Mouse (Mus musculus) natural killer cell, adult 2 months (primary cell): ENCODE data around the gene Cacnb4.

ENCODE experiments used
- DNase-seq, 2 experiments: peaks; one replicate each; pipeline ENCODE4 v3.0.0; 2022; ENCODE audit warnings: low spot score in 2 of 2

Cacnb4 gene

DNA sequence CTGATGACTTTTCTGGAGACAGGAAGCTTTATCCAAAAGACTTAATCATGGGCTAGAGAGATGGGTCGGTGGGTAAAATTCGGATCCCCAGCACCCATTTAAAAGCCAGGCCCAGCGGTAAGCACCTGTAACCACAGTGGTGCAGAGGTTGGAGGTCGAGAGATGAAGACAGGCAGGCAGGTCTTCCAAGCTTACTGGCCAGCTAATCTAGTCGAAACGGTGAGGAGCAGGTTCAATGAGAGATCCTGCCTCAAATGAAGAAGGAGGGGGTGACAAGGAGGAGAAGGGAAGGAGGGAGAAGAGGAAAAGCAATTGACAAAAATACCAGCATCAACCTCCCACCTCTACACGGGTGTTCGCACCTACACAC lies 72.0 kb downstream of the Cacnb4 start:
- DNase-seq, result no peak

DNA sequence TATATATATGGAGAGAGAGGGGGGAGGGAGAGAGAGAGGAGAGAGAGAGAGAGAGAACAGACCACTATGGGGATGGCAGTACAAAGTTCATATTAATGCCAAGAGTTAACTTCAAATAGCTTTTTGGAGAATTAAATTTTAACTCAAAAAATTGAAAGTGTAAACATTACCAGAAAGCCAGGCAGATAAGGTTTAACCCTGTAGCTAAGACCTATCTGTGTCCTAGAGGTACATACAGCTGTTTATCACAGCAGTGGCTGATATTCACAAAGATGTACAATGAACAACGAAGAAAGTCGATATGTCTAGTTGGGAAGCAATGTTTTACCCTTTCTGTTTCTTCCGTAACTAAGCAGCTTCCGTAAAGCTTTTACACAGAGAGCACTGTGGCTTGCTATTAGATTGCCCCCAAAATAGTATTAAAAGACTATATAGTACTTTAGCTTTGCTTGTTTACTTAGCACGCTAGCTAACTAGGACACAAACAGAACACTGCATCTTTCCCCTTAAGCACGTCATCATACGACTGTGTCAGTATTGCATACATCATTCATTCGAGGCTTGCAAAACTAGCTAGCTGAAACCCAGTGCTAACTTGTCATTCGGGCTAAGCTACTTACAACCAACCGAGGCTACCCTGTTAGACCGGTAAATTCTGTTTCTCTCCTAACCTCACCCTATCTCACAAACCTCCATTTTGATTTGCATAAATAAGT lies 72.5 kb downstream of the Cacnb4 start:
- no peak for DNase-seq

DNA sequence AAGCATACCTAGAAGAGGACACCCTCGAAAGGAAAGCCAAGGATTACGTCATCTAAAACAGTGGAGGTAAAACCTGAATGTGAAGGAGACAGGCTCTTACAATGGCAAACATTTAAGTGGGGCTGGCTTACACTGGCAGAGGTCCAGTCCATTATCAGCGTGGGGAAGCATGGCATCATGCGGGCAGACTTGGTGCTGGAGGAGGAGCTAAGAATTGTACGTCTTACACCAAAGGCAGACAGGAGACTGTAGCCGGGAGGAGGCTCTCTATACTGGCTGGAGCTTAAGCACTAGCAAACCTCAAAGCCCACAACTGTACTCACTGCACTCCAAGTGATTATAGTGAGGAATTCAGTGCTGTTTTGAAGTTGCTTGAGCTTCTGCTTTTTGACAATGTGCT lies 73.2 kb downstream of the Cacnb4 start:
- no peak for DNase-seq

DNA sequence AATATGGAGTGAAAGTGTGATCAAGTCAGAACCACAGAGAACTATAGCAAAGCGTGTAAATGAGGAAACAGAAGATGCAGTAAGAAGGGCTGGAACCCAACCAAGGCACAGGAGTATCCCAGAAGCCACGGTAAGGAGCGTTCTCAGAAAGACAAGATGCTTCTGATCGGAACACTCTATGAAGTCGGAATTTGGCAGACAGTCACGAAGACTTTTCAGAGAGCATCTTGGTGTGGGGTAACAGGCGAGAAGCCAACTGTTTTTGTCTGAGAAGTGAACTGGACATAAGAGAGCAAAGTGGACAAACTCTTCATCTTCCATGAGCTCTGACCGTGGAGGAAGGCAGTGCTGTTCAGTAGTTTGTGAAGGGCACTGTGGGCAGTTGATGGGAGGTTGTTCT lies 73.7 kb downstream of the Cacnb4 start:
- DNase-seq, result no peak

DNA sequence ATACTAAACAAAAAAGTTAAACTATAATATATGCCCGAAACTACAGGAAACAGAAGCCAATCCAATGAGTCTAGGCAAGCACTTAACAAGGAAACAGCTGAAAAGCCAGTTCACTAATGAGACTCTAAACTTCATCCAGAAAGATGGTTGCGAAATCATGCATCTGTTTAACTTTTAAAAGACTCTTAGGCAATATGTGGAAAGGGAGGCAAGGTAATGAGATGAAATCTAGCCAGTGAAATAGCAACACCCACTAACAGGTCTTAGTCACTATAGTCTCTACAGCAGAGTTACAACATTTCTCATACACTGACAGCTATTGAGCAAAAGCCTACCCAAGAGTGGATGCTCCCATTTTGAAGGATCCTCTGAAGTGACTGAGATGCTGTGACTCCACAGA lies 74.4 kb downstream of the Cacnb4 start:
- no peak for DNase-seq

DNA sequence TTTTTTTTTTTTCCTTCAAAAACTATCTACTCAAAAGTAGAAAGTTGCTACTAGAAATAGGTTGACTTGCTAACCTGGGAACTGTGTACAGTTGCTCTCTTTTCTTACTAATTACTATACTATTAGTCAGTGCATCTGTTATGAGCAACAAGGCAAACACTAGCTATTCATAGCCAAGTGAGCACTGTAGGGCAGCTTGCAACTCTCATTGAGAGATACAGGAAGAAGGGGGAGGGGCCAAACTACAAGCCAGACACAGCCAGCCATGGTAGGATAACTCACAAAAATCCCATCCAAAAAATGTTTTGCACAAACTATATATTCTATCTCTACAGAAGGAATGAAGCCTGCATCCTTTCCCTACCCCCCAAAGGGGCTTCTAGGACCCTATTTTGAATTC lies 79.1 kb downstream of the Cacnb4 start:
- no peak for DNase-seq

DNA sequence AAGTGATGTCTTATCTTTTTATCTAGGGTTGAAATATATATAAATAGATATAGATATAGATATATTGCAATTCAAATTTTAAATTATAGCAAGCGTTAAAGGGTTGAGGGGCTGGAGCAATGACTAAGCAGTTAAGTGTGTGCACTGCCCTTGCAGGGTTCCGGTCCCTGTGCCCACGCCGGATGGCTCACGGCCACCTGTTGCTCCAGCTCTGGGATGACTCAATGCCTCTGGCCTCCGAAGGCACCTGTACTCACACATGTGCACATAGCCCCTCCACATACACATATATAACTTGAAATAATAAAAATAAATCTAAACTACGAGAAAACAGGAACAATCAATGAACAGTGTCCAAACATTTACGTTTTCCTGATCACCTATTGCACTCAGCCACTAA lies 82.8 kb downstream of the Cacnb4 start:
- DNase-seq, result no peak

DNA sequence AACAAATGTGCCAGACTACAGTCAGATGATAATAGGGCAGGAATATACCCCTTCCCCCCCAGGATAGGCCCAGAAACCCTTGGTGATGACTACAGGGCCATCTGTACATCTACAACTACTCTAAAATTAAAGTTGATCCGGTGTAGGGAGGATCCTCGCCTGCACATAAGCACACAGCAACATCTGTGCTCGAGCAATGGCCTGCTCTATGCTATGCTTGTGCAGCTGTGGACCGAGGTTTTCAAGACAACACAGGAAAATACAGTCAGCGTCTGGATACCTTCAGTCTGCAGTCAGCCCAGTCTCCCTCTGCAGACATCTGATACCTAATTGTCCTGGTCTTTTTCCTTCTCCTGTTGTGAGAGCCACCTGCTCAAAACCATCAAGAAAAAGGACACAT lies 83.4 kb downstream of the Cacnb4 start:
- DNase-seq, result no peak

DNA sequence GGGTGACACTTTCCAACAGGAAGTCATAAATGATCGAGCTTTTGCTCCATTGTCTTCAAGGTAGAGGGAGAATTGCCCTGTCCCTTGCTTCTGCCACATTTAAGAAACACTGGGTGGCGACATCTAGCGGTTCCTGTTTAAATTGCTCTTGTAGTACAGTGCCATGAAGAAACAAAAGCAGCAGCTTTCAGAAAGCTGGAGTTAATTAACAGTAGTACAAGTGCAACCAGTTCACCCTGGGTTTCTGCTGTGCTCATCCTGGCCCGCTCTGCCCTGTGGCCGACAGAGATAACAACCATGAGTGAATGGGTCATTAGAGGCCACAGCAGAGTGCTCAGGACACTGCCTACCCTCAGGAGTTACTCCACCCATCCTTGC lies 85.7 kb downstream of the Cacnb4 start:
- DNase-seq, result peak; percentile 65 to 67

DNA sequence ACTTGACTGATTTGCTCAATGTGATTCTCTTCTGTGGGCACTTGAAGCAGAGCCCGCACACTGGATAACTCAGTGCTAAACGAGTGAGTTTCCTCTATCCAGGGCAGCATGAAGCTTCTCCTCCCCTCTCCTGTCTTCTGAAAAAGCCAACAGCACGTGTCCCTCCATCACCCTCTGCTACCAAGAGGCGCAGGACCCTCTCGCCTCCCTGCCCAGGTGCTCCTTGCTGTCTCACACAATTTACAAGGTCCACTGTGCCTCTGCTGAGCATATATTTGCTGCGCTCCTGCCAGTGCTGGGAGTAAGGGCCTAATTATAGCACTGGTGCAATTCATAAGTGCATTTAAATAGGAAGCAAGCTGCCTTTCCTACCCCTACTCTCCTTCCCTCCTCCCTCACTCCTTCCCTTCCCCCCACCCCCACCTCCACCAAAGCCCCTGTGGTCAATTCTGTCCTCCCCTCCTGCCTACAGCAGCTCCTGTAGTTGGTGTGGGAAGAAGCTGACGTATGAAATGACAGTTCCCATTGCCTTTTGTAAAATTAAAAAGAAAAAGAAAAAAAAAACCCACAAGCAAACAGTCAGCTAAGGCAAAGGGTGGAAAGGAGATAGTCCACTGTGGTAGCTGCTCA lies 86.2 kb downstream of the Cacnb4 start:
- DNase-seq, result no peak

DNA sequence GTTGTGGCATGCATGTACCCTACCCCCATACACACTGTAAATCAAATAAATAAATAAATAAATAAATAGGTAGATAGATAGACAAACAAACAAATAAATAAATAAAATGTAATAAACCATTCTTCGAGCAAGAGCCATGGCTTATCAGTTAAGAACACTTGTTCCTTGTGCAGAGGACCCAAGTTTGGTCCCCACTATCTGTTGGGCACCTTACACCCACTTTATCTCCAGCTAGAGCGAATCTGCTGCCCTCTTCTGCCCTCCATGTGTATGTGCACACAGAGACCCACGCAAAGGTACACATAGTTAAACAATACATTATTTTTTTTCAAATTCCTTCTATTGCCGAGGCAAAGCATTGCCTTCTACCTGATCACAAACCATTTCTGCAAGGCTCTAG lies 87.1 kb downstream of the Cacnb4 start:
- no peak for DNase-seq

DNA sequence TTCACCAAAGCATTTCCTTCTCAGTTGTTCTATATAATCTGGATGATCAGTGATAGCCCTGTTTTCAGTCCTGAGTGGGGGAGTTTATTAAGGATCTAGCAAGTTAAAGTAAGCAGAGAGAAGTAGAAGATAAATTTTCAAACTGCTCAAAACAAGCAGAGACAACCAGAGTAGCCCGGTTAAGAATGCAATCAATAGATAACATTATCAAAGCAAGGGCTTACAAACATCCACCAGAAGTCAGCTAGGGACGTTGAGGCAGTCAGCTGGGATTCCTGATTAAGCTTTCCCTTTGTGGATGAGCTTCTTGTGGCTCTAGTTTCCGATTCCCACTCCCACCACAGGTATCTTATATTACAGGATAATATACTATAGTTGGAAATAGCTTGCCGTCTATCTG lies 91.2 kb downstream of the Cacnb4 start:
- DNase-seq, result no peak

DNA sequence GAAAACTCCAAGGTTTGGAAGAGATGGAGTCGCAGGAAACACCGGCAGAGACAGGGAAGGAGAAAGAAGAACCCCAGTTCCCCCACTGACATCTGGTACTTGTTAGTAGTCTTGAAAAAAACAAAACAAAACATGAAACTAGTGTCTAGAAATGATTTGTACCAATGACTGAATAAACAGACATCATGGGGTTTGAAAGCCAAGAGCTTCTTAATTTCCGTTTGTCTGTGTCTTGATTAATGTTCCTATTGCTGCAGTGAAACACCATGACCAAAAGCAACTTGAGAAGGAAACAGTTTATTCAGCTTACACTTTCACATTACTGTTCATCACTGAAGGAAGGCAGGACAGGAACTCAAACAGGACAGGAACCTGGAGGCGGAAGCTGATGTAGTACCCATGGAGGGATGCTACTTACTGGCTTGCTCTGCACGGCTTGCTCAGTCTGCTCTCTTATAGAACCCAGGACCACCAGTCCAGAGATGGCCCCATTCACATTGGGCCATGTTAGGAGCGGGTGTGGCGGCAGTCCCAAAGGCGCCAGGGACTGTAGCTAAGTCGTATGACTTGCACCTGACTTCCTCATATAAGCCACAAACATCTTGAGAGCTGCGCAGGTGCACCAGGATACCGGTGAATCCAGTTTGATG lies 95.4 kb downstream of the Cacnb4 start:
- no peak for DNase-seq

DNA sequence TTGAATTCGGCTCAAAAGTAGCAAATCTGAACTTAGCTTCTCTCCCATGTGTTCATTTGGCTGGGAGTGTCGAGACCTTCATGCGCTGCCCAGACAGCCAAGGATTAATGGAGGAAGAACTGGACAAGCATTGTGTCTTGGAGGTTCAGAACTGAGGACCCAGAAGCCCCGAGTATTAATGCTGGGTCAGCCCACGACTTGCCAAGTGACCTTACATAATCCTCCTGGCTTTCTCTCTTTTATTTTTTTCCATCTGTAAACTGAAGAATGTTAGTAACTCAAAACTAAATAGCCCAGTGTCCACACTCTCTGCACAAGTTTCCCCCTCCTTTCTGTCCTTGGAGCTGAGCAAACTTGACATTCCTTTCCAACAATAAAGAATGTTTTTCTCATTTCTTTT lies 95.9 kb downstream of the Cacnb4 start:
- DNase-seq, result no peak

DNA sequence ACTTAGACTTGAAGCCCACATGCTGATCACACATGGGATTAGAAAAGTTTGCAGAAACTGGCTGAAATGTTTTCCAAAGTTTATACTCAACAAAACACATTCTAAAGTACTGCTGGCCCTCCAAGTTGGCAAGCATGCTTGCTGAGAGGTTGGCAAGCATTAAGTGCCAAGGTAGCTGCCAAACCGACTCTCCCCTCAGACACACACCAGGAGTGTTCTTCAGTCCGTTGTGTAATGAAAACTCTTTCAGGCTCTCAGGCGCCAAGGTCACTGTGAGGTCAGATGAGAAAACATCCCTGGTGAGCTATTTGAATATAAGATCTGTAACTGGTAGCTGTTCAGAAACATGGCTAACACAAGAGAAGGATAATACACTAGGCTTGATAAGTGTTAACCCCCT lies 97.8 kb downstream of the Cacnb4 start:
- no peak for DNase-seq

DNA sequence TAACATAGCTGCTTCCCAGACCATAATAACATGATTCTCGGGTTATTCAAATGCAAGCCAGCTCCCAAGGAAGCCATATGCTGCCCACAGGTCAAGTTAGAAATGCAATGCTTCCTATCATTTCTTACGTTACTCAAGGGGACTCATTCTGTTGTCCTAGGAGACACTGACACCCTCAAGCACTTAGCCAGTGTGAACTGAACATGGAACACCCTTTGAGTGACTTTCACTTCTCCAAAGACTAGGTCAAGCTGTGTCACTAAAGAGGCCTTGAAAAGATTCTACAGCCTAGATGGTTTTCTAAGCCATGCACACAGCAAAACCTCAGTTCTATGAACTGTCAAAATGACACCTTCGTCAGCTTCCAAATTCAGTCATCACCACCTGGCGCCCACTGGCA lies 98.9 kb downstream of the Cacnb4 start:
- DNase-seq, result no peak

DNA sequence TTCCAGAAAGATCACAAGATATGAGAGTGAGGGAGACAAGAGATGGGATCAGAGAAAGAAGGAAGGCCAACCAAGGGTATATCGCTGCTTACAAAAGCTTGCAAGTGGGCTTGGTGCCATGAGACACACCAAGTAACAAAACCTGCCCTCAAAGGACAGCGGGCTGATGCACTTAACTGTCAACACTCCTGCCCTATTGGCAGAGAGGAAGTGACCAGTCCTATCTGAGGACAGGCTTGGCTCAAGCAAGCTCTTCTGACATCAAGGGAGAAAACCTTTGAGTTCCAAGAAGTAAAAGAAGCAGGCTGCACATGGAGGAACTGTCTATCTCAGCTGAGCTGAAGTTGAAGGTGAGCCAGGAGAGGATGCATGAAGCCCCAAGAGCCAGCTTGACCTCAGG lies 100.1 kb downstream of the Cacnb4 start:
- DNase-seq, result no peak

DNA sequence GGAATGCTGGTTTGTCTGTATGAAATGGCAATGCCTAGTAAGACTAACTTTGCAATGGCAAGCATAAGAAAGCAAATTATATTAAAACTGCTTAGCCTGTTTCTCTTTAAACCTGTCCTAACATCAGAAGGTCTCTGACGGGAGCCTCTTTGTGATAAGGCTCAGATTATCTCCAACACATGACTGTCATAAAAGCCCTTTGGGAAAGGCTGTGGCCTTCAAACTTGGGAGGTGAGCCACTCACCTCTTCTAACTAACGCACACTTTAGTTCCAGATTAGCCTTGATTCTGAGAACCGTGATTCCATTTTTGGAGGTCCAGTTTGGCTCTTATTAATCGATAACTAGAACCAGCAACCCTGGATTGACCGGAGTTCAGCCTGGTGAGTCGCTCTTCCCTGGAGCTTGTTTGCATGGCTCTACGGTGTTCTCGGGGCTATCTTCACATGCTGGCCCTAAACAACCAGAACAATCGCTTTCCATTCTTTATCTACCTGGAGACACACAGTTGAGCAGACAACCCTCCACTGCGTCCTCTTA lies 100.9 kb downstream of the Cacnb4 start:
- no peak for DNase-seq

DNA sequence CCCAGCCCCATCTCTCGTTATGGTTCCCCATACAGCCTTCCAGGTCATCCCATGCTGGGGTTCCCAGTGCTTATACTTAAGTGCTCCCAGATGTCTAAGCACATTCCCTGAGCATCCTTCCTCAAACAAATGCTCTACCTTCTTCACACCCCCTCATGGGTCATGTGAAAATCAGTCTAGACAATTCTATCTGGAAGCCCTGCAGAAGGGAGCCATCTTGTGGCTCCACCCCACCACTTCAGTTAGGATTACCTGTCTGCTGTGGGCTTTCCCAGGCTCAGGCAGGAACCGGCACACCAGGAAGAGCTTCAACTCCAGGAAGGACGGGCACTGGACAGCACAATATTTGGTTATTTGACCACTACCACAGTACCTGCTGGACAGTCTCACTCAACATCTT lies 101.7 kb downstream of the Cacnb4 start:
- DNase-seq, result no peak

DNA sequence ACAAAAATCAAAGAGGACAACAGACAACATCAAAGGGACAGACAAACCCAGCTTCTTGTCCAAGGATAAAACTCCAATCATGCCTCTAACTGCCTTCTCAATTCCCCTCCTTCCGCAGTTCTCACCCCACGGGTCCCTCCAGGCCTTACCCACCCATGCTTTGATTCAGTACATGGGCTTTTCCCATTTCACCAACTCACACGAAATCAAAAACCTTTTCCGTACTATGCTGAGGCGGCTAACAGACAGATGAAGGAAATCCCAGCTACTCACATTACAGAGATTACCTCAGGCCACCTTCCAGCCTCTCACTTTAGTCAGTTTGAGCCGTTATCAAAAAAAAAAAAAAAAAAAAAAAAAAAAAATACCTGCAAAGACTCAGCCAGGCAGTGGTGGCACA lies 104.4 kb downstream of the Cacnb4 start:
- no peak for DNase-seq

DNA sequence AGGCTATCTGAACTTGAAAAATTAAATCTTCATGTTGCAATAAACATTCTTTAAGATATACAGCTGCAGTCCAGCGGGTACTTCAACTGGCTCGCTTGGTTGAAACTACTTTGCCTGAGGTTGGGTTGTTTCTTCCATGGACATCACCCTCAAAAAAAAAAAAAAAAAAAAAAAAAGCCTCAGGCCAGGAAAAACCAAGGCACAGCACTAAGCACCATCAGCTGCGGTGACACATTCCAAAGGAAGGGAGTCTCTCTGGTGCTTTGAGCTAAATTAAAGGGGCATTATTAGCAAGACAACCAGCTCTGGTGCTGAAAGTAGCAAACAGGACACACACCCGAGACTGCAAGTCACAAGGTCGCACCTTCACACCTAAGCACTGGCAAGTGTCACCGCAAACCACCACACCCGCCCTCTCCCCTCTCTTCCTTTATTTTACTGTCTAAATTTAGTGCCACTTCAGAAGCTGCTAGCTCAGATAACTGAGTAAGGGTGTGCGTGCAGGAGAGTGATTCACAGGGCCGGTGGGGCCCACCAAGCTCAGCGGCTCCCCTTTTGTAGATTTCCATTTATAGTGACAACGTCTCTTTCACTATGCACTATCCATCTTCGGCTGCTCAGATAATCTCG lies 105.2 kb downstream of the Cacnb4 start:
- DNase-seq, result peak; percentile 72 to 81

DNA sequence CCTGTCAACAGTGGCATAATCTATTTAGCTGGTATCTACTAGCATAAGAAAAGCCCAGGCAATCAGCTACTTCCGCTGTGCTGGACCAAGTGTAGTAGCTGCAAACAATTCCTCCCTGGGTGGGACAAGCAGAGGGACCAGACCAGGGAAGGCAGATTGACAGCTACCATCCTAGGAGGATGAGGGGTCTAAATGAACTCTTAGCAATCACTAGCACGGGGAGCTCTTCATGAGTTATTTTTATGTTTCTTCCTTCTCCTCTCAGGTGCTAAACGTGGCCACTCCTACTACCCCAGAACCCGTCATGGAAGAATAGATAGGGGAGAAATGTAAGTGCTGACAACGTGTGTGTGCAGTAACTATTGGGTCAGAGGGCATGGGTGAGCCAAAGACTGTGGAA lies 105.8 kb downstream of the Cacnb4 start:
- DNase-seq, result no peak

DNA sequence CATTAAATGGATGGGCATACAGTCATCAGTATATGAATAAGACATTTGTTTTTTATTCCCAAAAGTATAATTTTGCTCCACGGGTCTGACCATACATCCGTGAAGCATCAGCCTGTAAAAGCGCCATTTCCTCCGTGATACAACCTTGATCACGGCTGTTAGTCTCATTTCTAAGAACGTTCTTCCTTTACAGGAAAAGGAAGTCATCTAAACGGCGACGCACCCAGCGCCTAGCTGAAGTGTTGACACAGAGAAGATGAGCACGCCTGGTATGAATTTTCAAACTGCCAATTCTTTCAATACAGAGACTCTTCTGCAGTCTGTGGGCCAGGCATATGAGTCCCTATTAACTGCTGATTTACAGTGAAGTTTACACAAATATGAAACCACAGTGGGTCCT lies 106.5 kb downstream of the Cacnb4 start:
- peak; percentile 26 to 34 for DNase-seq
